Mouse (Mus musculus) hindbrain, embryonic 13.5 days (tissue): Measurements from ENCODE around the gene Gm21773. TPM values are rescaled to one million over a fixed set of nuclear protein-coding genes. Genes with fewer than 3 reads are reported as not detected.
"Not testable (repeated sequence)": the region's sequence is repeated elsewhere in the genome, so short reads cannot be mapped to it uniquely, and the experiment has no call there.

Experiments
- ATAC-seq: fragments of 200-750 bp; cut with Nextera tagmentation; 2 replicates; pipeline ENCODE4 v1.8.0; 2017; ENCODE audit warnings: moderate TSS enrichment; ENCODE audit not compliant: low FRiP score
- H3K27ac ChIP-seq: fragments of 300-500 bp; sonication (generic); 2 replicates; pipeline ENCODE4 v1.5.1; 2015; ENCODE audit warnings: inconsistent platforms, mild to moderate bottlenecking, moderate library complexity
- H3K27me3 ChIP-seq: fragments of 300-500 bp; sonication (generic); 2 replicates; pipeline ENCODE4 v1.6.1; 2015; ENCODE audit warnings: mild to moderate bottlenecking, inconsistent platforms
- H3K36me3 ChIP-seq: fragments of 300-500 bp; sonication (generic); 2 replicates; pipeline ENCODE4 v1.6.1; 2015; ENCODE audit warnings: mild to moderate bottlenecking, inconsistent platforms
- H3K4me1 ChIP-seq: fragments of 300-500 bp; sonication (generic); replicated peaks from 2 replicates; pipeline ENCODE4 v1.6.1; 2015; ENCODE audit warnings: inconsistent platforms
- H3K4me2 ChIP-seq: fragments of 300-500 bp; sonication (generic); 2 replicates; pipeline ENCODE4 v1.6.1; 2015; ENCODE audit warnings: inconsistent platforms, mild to moderate bottlenecking, moderate library complexity
- H3K4me3 ChIP-seq: fragments of 300-500 bp; sonication (generic); 2 replicates; pipeline ENCODE4 v1.5.1; 2015; ENCODE audit warnings: mild to moderate bottlenecking, inconsistent platforms
- H3K9ac ChIP-seq: fragments of 300-500 bp; sonication (generic); 2 replicates; pipeline ENCODE4 v1.6.1; 2015; ENCODE audit warnings: mild to moderate bottlenecking, inconsistent platforms
- H3K9me3 ChIP-seq: fragments of 300-500 bp; sonication (generic); 2 replicates; pipeline ENCODE4 v1.6.1; 2016; ENCODE audit warnings: inconsistent platforms
- WGBS: fragments of 180-500 bp; shearing (Covaris S2); methylation state at CpG from one replicate; pipeline ENCODE4 v1.1.7; 2015; 5-methylcytosine and 5-hydroxymethylcytosine counted together
- polyA plus RNA-seq: library from polyadenylated mRNA; unstranded; fragments of >200 nt; fragmentation: Nextera tagmentation; extraction: Ambion mirVana; gene quantifications from 2 replicates; pipeline ENCODE4 v1.2.1, GENCODE M21; 2015

Gene Gm21773
- not detected in 2 replicates for polyA plus RNA-seq

- not testable (repeated sequence) for H3K4me2 ChIP-seq, ATAC-seq, H3K9ac ChIP-seq, H3K4me3 ChIP-seq, H3K9me3 ChIP-seq, H3K27me3 ChIP-seq, H3K36me3 ChIP-seq, H3K4me1 ChIP-seq, H3K27ac ChIP-seq
- no CpG with 5 or more reads among the region's 2 CpGs for WGBS
These were observed at the start of gene Gm21773 for GRCm38 (mm10) chrY:25309260-25309659. Gene Gm21773, minus strand, starts transcription at chrY:25309360.
